Mouse (Mus musculus) limb, embryonic 11.5 days (tissue): Measurements from ENCODE around the gene Ascc2. TPM values are rescaled to one million over a fixed set of nuclear protein-coding genes. Genes with fewer than 3 reads are reported as not detected.
A peak's percentile ranks its signal among the peaks of the same experiment; 100 is the strongest.

Experiments used
- ATAC-seq: fragments of 200-750 bp; cut with Nextera tagmentation; 2 replicates; pipeline ENCODE4 v1.8.0; 2017; ENCODE audit warnings: low read depth; ENCODE audit not compliant: insufficient number of reproducible peaks, low FRiP score, low TSS enrichment
- DNase-seq: peaks from one replicate; pipeline ENCODE4 v3.0.0-alpha.2; 2015; ENCODE audit warnings: low spot score
- H3K27ac ChIP-seq: fragments of 300-500 bp; sonication (generic); replicated peaks from 2 replicates; pipeline ENCODE4 v1.5.1; 2014; ENCODE audit warnings: low read depth, mild to moderate bottlenecking, low read length
- H3K27me3 ChIP-seq: fragments of 300-500 bp; sonication (generic); 2 replicates; pipeline ENCODE4 v1.6.1; 2014; ENCODE audit warnings: mild to moderate bottlenecking, low read length, mixed read lengths; ENCODE audit not compliant: control insufficient read depth, insufficient read depth
- H3K36me3 ChIP-seq: fragments of 300-500 bp; sonication (generic); 2 replicates; pipeline ENCODE4 v1.6.1; 2014; ENCODE audit warnings: mild to moderate bottlenecking, low read length, moderate library complexity, mixed read lengths; ENCODE audit not compliant: control insufficient read depth, insufficient read depth
- H3K4me1 ChIP-seq: fragments of 300-500 bp; sonication (generic); 2 replicates; pipeline ENCODE4 v1.6.1; 2014; ENCODE audit warnings: low read length, mixed read lengths; ENCODE audit not compliant: control insufficient read depth, insufficient read depth
- H3K4me2 ChIP-seq: fragments of 300-500 bp; sonication (generic); 2 replicates; pipeline ENCODE4 v1.6.1; 2014; ENCODE audit warnings: low read depth, mild to moderate bottlenecking, moderate library complexity; ENCODE audit not compliant: severe bottlenecking
- H3K4me3 ChIP-seq: fragments of 300-500 bp; sonication (generic); 2 replicates; pipeline ENCODE4 v1.5.1; 2014; ENCODE audit warnings: low read depth, low read length
- H3K9ac ChIP-seq: fragments of 300-500 bp; sonication (generic); 2 replicates; pipeline ENCODE4 v1.6.1; 2014; ENCODE audit warnings: mild to moderate bottlenecking, low read length
- H3K9me3 ChIP-seq: fragments of 300-500 bp; sonication (generic); 2 replicates; pipeline ENCODE4 v1.6.1; 2016; ENCODE audit warnings: low read length; ENCODE audit not compliant: control insufficient read depth
- WGBS: fragments of 180-500 bp; shearing (Covaris S2); extraction: QIAGEN DNeasy Blood & Tissue Kit; methylation state at CpG from one replicate; pipeline ENCODE4 v1.1.7; 2014; 5-methylcytosine and 5-hydroxymethylcytosine counted together
- polyA plus RNA-seq: library from polyadenylated mRNA; unstranded; fragments of >200 nt; fragmentation: Nextera tagmentation; extraction: Ambion mirVana; gene quantifications from 2 replicates; pipeline ENCODE4 v1.2.1, GENCODE M21; 2014

Gene Ascc2
- polyA plus RNA-seq, 1 experiment from 2014 or later = 39.5 TPM

DNA sequence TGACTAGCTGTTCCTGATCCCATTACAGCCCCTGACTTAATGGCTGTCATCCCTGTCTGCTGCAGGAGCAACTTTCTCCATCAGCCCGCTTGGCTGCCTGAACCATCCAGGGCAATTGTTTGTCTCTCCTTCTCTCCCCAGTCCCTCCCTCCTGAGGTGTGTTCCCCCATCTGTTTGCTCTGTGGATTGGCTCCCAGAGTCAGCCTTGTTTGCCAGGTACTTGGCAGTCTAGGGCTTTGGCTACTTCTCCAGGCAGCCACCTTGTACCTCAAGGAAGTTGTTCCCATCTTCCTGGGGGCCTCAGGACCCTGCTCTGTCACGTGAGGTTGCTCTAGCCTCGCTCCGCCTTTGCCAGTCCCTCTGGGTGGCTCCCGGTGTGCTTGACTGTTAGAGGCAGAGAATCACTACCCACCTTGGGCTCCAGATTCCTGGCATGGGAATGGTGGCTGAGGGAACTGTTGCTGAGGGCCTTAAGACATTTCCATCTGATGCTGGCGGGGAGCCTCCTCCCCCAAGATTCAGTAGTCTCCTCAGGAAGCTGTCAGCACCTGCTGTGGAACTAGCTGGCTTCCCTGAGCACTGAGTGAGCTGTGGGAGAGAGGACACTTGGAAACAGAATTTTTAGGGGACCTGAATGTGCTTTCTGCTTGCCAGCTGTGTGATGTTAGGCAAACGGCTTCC is 83.5 kb downstream of the Ascc2 start:
- DNase-seq (no peak), ATAC-seq (no peak)
- no peak overlapping the region for H3K9ac ChIP-seq
- 50% methylated on average over 7 of the region's 7 CpGs for WGBS
- H3K4me2 ChIP-seq = no peak overlapping the region
- H3K4me3 ChIP-seq = no peak overlapping the region
- H3K4me1 ChIP-seq = no peaks in the 10 kb centered on the region
- H3K27me3 ChIP-seq = no peaks in the 10 kb centered on the region
- no peaks in the 10 kb centered on the region for H3K9me3 ChIP-seq
- no peaks in the 10 kb centered on the region for H3K36me3 ChIP-seq
- no peak overlapping the region for H3K27ac ChIP-seq

DNA sequence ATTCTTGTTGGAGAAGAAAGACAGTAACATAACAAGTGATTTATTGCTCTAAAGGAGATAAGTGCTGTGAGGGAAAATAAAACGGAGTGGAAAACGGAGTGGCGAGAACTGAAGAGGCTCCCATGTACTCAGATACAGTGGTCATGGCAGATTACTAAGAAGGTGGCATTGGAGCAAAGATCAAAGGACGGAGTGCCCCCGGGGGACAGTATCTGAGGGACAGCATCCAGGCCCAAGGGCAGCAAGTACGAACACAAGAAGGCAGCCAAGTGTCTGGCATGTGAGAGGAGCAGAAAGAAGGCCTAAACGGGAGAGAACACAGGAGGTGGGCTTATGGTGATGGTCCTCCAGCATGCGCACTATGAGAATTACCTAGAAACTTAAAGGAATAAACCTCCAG is 84.2 kb downstream of the Ascc2 start:
- ATAC-seq = no peak
- DNase-seq = no peak
- Histone ChIP-seq H3K27ac (no peak overlapping the region), H3K36me3 (no peaks in the 10 kb centered on the region), H3K4me1 (no peaks in the 10 kb centered on the region), H3K4me2 (no peak overlapping the region), H3K27me3 (no peaks in the 10 kb centered on the region), H3K4me3 (no peak overlapping the region), H3K9me3 (no peaks in the 10 kb centered on the region), H3K9ac (no peak overlapping the region)
- WGBS = 79% methylated on average over 8 of the region's 8 CpGs

DNA sequence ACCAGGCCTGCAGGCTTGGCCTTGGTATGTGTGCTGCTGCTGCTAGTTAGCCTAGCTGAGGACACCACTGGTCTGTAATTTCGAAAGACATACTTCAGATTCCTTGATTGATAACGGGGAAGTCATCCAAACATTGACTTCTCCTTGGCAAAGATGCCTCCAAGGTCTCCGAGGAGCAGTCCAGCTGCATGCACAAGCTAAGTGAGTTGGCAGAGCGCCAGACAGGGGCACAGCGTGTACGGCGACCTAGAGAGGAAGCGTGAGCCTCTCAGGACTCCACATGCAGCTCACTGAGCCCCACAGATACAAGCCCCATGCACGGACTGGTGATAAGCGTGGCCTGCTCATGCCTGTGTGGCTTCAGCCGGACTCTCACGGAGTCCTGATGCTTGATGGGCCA is 92.1 kb downstream of the Ascc2 start:
- H3K27ac ChIP-seq = no peak overlapping the region
- no peaks in the 10 kb centered on the region for H3K9me3 ChIP-seq
- no peaks in the 10 kb centered on the region for H3K27me3 ChIP-seq
- ATAC-seq (no peak), DNase-seq (peak; percentile 38)
- 77% methylated on average over 12 of the region's 12 CpGs for WGBS
- H3K9ac ChIP-seq = no peak overlapping the region
- no peak overlapping the region for H3K4me2 ChIP-seq
- no peaks in the 10 kb centered on the region for H3K36me3 ChIP-seq
- no peak overlapping the region for H3K4me3 ChIP-seq
- no peaks in the 10 kb centered on the region for H3K4me1 ChIP-seq

DNA sequence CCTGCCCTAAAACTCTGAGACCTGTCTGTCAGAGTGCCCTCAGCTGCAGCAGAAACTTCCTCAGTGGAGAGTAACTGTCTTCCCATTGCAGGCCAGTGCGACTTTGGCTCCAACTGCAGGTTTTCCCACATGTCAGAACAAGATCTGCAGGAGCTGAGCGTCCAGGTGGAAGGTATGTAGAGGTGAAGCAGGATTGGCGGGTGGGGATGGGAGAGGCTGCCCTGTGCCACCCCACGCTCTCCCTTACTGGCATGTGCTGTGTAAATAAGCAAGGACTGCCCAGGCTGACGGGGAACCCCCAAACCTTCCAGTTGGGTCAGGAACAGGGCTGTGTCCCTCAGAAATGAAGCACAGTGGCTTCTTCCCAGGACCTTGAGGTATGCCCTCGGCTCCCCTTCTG is 92.5 kb downstream of the Ascc2 start:
- H3K9me3 ChIP-seq = no peaks in the 10 kb centered on the region
- H3K9ac ChIP-seq = no peak overlapping the region
- no peaks in the 10 kb centered on the region for H3K27me3 ChIP-seq
- H3K4me3 ChIP-seq = no peak overlapping the region
- no peak overlapping the region for H3K27ac ChIP-seq
- DNase-seq = no peak
- no peaks in the 10 kb centered on the region for H3K36me3 ChIP-seq
- no peak overlapping the region for H3K4me2 ChIP-seq
- no peak for ATAC-seq
- 0 out of 2 replicates have a peak, but pooled peaks cover under 1% of the 10 kb centered on the region for H3K4me1 ChIP-seq
- 77% methylated on average over 6 of the region's 6 CpGs for WGBS

DNA sequence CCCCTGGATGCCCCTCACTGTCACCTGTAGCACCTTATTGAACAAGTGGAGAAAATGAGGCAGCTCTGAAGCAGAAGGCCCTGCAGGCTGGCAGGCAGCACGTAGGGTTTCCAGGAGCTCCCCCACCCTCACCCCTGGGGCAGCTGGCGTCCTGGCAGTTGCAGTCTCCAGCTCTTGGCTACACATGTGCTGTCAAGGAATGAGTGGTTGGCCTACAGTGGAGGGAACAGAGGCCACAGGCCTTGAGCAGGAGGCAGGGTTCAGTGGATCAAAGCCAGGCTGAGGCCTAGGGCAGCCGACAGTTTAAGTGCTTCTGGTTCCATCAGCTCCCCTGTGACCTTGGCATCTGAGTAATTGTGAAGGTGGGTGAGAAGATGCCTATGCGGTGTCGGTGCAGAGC is 93.4 kb downstream of the Ascc2 start:
- no peaks in the 10 kb centered on the region for H3K36me3 ChIP-seq
- WGBS = 71% methylated on average over 5 of the region's 5 CpGs
- no peak overlapping the region for H3K9ac ChIP-seq
- DNase-seq (no peak), ATAC-seq (no peak)
- no peak overlapping the region for H3K4me3 ChIP-seq
- no peak overlapping the region for H3K4me2 ChIP-seq
- no peaks in the 10 kb centered on the region for H3K27me3 ChIP-seq
- no peak overlapping the region for H3K27ac ChIP-seq
- H3K9me3 ChIP-seq = no peaks in the 10 kb centered on the region
- 0 out of 2 replicates have a peak, but pooled peaks cover 2% of the 10 kb centered on the region for H3K4me1 ChIP-seq

DNA sequence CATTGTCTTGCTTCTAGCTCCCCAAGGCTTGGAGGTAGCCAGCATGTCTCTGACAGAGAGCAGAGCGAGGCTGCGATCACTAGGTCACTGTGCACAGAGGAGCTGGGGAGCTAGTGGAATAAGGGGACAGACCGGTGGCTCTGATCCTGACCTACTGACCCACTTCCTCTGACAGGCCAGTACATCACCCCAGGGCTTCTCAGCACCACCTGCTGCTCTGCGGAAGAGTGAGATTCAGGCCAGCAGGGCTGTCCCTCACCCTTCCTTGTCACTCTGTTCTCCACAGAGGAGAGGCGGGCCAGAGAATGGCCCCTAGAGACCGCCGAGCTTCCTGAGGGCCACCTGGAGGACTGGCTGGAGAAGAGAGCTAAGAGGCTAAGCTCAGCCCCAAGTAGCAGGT is 94.2 kb downstream of the Ascc2 start:
- H3K4me3 ChIP-seq = no peak overlapping the region
- no peak overlapping the region for H3K4me2 ChIP-seq
- no peaks in the 10 kb centered on the region for H3K9me3 ChIP-seq
- WGBS = 61% methylated on average over 7 of the region's 7 CpGs
- H3K4me1 ChIP-seq = 0 out of 2 replicates have a peak, but pooled peaks cover 2% of the 10 kb centered on the region
- H3K36me3 ChIP-seq = no peaks in the 10 kb centered on the region
- no peak overlapping the region for H3K27ac ChIP-seq
- no peaks in the 10 kb centered on the region for H3K27me3 ChIP-seq
- DNase-seq (no peak), ATAC-seq (no peak)
- no peak overlapping the region for H3K9ac ChIP-seq

DNA sequence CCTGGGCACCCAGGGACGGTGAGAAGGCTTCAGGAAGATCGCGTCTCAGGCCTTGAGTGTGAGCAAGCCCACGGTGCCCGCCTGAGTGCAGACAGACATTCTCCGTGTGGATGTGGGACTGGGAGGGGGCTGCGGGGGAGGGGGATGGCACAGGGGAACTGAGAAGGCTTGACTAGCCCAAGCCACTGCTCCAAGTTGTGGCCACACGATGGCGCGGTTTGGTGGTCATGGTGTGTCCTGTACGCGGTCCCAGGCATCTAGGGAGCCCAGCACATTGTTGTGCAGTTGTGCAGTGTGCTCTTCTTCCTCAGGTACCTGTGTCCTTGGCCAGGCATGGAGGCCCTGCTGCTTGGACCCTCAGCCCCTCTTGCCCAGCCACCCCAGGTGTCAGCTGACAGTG is 96.6 kb downstream of the Ascc2 start:
- WGBS = 38% methylated on average over 12 of the region's 12 CpGs
- no peaks in the 10 kb centered on the region for H3K9me3 ChIP-seq
- H3K4me3 ChIP-seq = no peak overlapping the region
- peaks cover 2% of the 10 kb centered on the region; the same call in 1 of the 2 replicates for H3K36me3 ChIP-seq
- no peak overlapping the region for H3K27ac ChIP-seq
- H3K27me3 ChIP-seq = no peaks in the 10 kb centered on the region
- H3K9ac ChIP-seq = no peak overlapping the region
- no peak overlapping the region for H3K4me2 ChIP-seq
- ATAC-seq (no peak), DNase-seq (peak; percentile 45)
- 0 out of 2 replicates have a peak, but pooled peaks cover 2% of the 10 kb centered on the region for H3K4me1 ChIP-seq
